Mouse (Mus musculus) heart, adult 2 months (tissue): ENCODE data around the gene Cyth4.

ENCODE experiments used
- CTCF ChIP-seq: fragments of 200-600 bp; IDR thresholded peaks from 2 replicates; pipeline ENCODE4 v1.8.1; 2022; ENCODE audit warnings: antibody characterized with exemption, mild to moderate bottlenecking, moderate library complexity
- EP300 ChIP-seq: fragments of 200-500 bp; IDR thresholded peaks from 2 replicates; pipeline ENCODE4 v1.6.1; 2011; ENCODE audit warnings: low read depth, low read length, control low read depth; ENCODE audit not compliant: insufficient read depth
- POLR2A ChIP-seq: fragments of 200-500 bp; IDR thresholded peaks from 2 replicates; pipeline ENCODE4 v1.6.1; 2011; ENCODE audit warnings: mild to moderate bottlenecking, low read depth, low read length, control low read depth; ENCODE audit not compliant: insufficient read depth

DNA sequence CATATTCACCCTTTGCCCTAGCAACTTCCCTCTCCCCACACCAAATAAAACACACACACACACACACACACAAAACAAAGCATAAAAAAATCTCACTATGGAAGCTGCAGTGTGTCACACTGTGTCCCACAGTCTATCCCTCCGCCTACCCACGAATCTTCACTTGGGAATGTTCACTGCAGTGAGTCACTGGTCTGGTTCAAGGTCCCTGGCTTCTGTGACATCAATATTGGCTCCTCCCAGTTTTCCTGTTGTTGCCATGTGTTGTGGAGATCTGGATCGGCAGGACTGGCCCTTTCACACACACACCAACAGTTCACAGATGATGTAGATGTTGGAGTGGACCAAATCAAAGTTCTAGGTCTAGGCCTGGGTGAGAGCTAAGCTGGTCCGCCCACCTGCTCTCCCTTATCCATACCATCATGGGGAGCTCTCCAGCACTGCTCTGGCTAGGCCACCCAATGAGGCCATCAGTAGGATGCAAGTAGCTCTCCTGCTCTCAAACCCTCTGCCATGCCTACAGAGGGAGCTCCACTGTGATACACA is 47.6 kb upstream of the Cyth4 start:
- no peak for TF ChIP-seq POLR2A
- TF ChIP-seq EP300 = no peak
- TF ChIP-seq CTCF = no peak
